Mouse (Mus musculus) limb, embryonic 14.5 days (tissue): ENCODE results near the gene Trim17. TPM values are rescaled to one million over a fixed set of nuclear protein-coding genes. Genes with fewer than 3 reads are reported as not detected.
"Not testable (repeated sequence)": the region's sequence is repeated elsewhere in the genome, so short reads cannot be mapped to it uniquely, and the experiment has no call there.

Source experiments
- ATAC-seq: fragments of 200-750 bp; cut with Nextera tagmentation; 2 replicates; pipeline ENCODE4 v1.8.0; 2017; ENCODE audit warnings: low read depth, moderate number of reproducible peaks, moderate TSS enrichment; ENCODE audit not compliant: low FRiP score
- DNase-seq: peaks from one replicate; pipeline ENCODE4 v3.0.0-alpha.2; 2015; ENCODE audit warnings: low spot score
- H3K27ac ChIP-seq: fragments of 300-500 bp; sonication (generic); replicated peaks from 2 replicates; pipeline ENCODE4 v1.5.1; 2014; ENCODE audit warnings: low read depth, mild to moderate bottlenecking, low read length, moderate library complexity, mixed read lengths
- H3K27me3 ChIP-seq: fragments of 300-500 bp; sonication (generic); 2 replicates; pipeline ENCODE4 v1.6.1; 2014; ENCODE audit warnings: low read length, mixed read lengths; ENCODE audit not compliant: control insufficient read depth, insufficient read depth
- H3K36me3 ChIP-seq: fragments of 300-500 bp; sonication (generic); 2 replicates; pipeline ENCODE4 v1.6.1; 2014; ENCODE audit warnings: mild to moderate bottlenecking, low read length, moderate library complexity, mixed read lengths; ENCODE audit not compliant: control insufficient read depth, insufficient read depth
- H3K4me1 ChIP-seq: fragments of 300-500 bp; sonication (generic); 2 replicates; pipeline ENCODE4 v1.6.1; 2014; ENCODE audit warnings: antibody characterized with exemption, low read length, mixed read lengths; ENCODE audit not compliant: control insufficient read depth, insufficient read depth
- H3K4me2 ChIP-seq: fragments of 300-500 bp; sonication (generic); replicated peaks from 2 replicates; pipeline ENCODE4 v1.6.1; 2014; ENCODE audit warnings: low read depth, mild to moderate bottlenecking, low read length, moderate library complexity; ENCODE audit not compliant: severe bottlenecking
- H3K4me3 ChIP-seq: fragments of 300-500 bp; sonication (generic); replicated peaks from 2 replicates; pipeline ENCODE4 v1.5.1; 2014; ENCODE audit warnings: low read length
- H3K9ac ChIP-seq: fragments of 300-500 bp; sonication (generic); 2 replicates; pipeline ENCODE4 v1.6.1; 2014; ENCODE audit warnings: mild to moderate bottlenecking, low read depth, low read length, moderate library complexity; ENCODE audit not compliant: severe bottlenecking
- H3K9me3 ChIP-seq: fragments of 300-500 bp; sonication (generic); 2 replicates; pipeline ENCODE4 v1.6.1; 2016; ENCODE audit warnings: low read length; ENCODE audit not compliant: control insufficient read depth
- POLR2A ChIP-seq: fragments of 200-500 bp; IDR thresholded peaks from 2 replicates; pipeline ENCODE4 v1.8.0; 2012; ENCODE audit warnings: inconsistent platforms, mild to moderate bottlenecking, moderate library complexity, borderline replicate concordance; ENCODE audit not compliant: insufficient read depth, insufficient read length; ENCODE audit errors: extremely low read depth
- WGBS: fragments of 180-500 bp; shearing (Covaris S2); extraction: QIAGEN DNeasy Blood & Tissue Kit; methylation state at CpG from one replicate; pipeline ENCODE4 v1.1.7; 2014; 5-methylcytosine and 5-hydroxymethylcytosine counted together
- polyA plus RNA-seq, 2 experiments: library from polyadenylated mRNA; depleted of rRNA in 1 of 2; stranded (reverse) in 1 of 2; unstranded in 1 of 2; fragments of >200 nt; fragmentation: Nextera tagmentation in 1 of 2; extraction: Ambion mirVana in 1 of 2; gene quantifications; 2 replicates each; pipeline versions ENCODE4 v1.2.1 to v1.2.3; 2012 to 2014

Trim17 gene
- polyA plus RNA-seq, 2 experiments, result 0.87 to 1.2 TPM

- H3K4me2 ChIP-seq, result peak overlapping the region; percentile 86
- WGBS, result 2% methylated on average over 29 of the region's 33 CpGs
- H3K36me3 ChIP-seq, result peaks cover 9% of the 10 kb centered on the region
- H3K9ac ChIP-seq, result peak overlapping the region; percentile 64
- peak; percentile 4; the same call in 1 of the 2 replicates for ATAC-seq
- peak overlapping the region; percentile 68 for H3K4me3 ChIP-seq
- peak overlapping the region; percentile 81 for H3K27ac ChIP-seq
- TF ChIP-seq POLR2A, result no peak
- H3K4me1 ChIP-seq, result peaks cover 21% of the 10 kb centered on the region; the same call in 1 of the 2 replicates
- DNase-seq, result peak; percentile 40
- H3K9me3 ChIP-seq, result no peaks in the 10 kb centered on the region
- no peaks in the 10 kb centered on the region for H3K27me3 ChIP-seq
These were observed 925 bp upstream of the Trim17 start for GRCm38 (mm10) chr11:58953351-58954169.

- peak overlapping the region; percentile 86 for H3K4me2 ChIP-seq
- peak overlapping the region; percentile 64 for H3K9ac ChIP-seq
- H3K4me3 ChIP-seq, result peak overlapping the region; percentile 68
- 2% methylated on average over 12 of the region's 17 CpGs for WGBS
- H3K4me1 ChIP-seq, result peaks cover 21% of the 10 kb centered on the region; the same call in 1 of the 2 replicates
- not testable (repeated sequence) for H3K36me3 ChIP-seq, H3K27me3 ChIP-seq, ATAC-seq, DNase-seq, H3K9me3 ChIP-seq
- peak overlapping the region; percentile 81 for H3K27ac ChIP-seq
These were observed 390 bp upstream of the Trim17 start for GRCm38 (mm10) chr11:58954170-58954419.

- no peaks in the 10 kb centered on the region for H3K27me3 ChIP-seq
- peak overlapping the region; percentile 86 for H3K9ac ChIP-seq
- 1% methylated on average over 18 of the region's 20 CpGs for WGBS
- no peak for TF ChIP-seq POLR2A
- H3K4me1 ChIP-seq, result peaks cover 20% of the 10 kb centered on the region; the same call in 1 of the 2 replicates
- peaks cover 9% of the 10 kb centered on the region for H3K36me3 ChIP-seq
- DNase-seq, result no peak
- peak overlapping the region; percentile 96 for H3K27ac ChIP-seq
- H3K4me2 ChIP-seq, result peak overlapping the region; percentile 75
- H3K4me3 ChIP-seq, result peak overlapping the region; percentile 68
- peak; percentile 9; the same call in 1 of the 2 replicates for ATAC-seq
- no peaks in the 10 kb centered on the region for H3K9me3 ChIP-seq
These were observed 820 bp downstream of the Trim17 start for GRCm38 (mm10) chr11:58955143-58955867.

GRCm38 (mm10) chr11:58955868-58956257, 1.4 kb downstream of the Trim17 start:
- no peak for TF ChIP-seq POLR2A
- DNase-seq, result no peak
- 16% methylated on average over 8 of the region's 8 CpGs for WGBS
- Histone ChIP-seq H3K27me3 (no peaks in the 10 kb centered on the region), H3K4me2 (peak overlapping the region; percentile 75), H3K9me3 (no peaks in the 10 kb centered on the region), H3K27ac (peak overlapping the region; percentile 96), H3K36me3 (peaks cover 9% of the 10 kb centered on the region), H3K4me3 (peak overlapping the region; percentile 68), H3K9ac (peak overlapping the region; percentile 86), H3K4me1 (peaks cover 20% of the 10 kb centered on the region; the same call in 1 of the 2 replicates)
- ATAC-seq, result no peak

GRCm38 (mm10) chr11:58957226-58957914, 2.9 kb downstream of the Trim17 start:
- TF ChIP-seq POLR2A, result no peak
- Histone ChIP-seq H3K27ac (no peak overlapping the region), H3K36me3 (peaks cover 9% of the 10 kb centered on the region), H3K4me1 (peaks cover 20% of the 10 kb centered on the region; the same call in 1 of the 2 replicates), H3K9me3 (no peaks in the 10 kb centered on the region), H3K4me2 (peak overlapping the region; percentile 75), H3K27me3 (0 out of 2 replicates have a peak, but pooled peaks cover 4% of the 10 kb centered on the region), H3K9ac (no peak overlapping the region), H3K4me3 (peak overlapping the region; percentile 68; the same call in 1 of the 2 replicates)
- no peak for ATAC-seq
- WGBS, result 88% methylated on average over 5 of the region's 5 CpGs
- no peak for DNase-seq
